Mouse (Mus musculus) B cell, adult 2 months (primary cell): Measurements from ENCODE around the gene Phykpl.

Source experiments
- DNase-seq, 2 experiments: peaks; one replicate each; pipeline ENCODE4 v3.0.0; 2022

Gene Phykpl

GRCm38 (mm10) chr11:51584431-51585248 lies at the start of gene Phykpl:
Phykpl (plus strand) TSS chr11:51584757.
- peak; percentile 97 for DNase-seq

GRCm38 (mm10) chr11:51538388-51538787 lies 46.2 kb upstream of the Phykpl start:
- DNase-seq: no peak

- peak in 1 of 2 experiments; percentile 14 for DNase-seq
Observed at GRCm38 (mm10) chr11:51538919-51539758, 45.4 kb upstream of the Phykpl start.

- peak; percentile 98 to 99 for DNase-seq
Observed at GRCm38 (mm10) chr11:51539759-51540282, 44.7 kb upstream of the Phykpl start.

- DNase-seq: no peak
Observed at GRCm38 (mm10) chr11:51542424-51542823, 42.1 kb upstream of the Phykpl start.

- no peak for DNase-seq
Observed at GRCm38 (mm10) chr11:51543487-51544050, 41.0 kb upstream of the Phykpl start.

- DNase-seq: no peak
Observed at GRCm38 (mm10) chr11:51544413-51544812, 40.1 kb upstream of the Phykpl start.

GRCm38 (mm10) chr11:51545811-51546210 lies 38.7 kb upstream of the Phykpl start:
- no peak for DNase-seq

GRCm38 (mm10) chr11:51551253-51551652 lies 33.3 kb upstream of the Phykpl start:
- peak; percentile 22 to 27 for DNase-seq

- no peak for DNase-seq
Observed at GRCm38 (mm10) chr11:51552091-51552490, 32.5 kb upstream of the Phykpl start.

- no peak for DNase-seq
Observed at GRCm38 (mm10) chr11:51554590-51554989, 30.0 kb upstream of the Phykpl start.

- no peak for DNase-seq
Observed at GRCm38 (mm10) chr11:51555066-51555465, 29.5 kb upstream of the Phykpl start.

- no peak for DNase-seq
Observed at GRCm38 (mm10) chr11:51563276-51563675, 21.3 kb upstream of the Phykpl start.

GRCm38 (mm10) chr11:51565062-51565461 lies 19.5 kb upstream of the Phykpl start:
- peak; percentile 43 to 48 for DNase-seq

GRCm38 (mm10) chr11:51565951-51566350 lies 18.6 kb upstream of the Phykpl start:
- DNase-seq: peak; percentile 41 to 46

- DNase-seq: no peak
Observed at GRCm38 (mm10) chr11:51568801-51569200, 15.8 kb upstream of the Phykpl start.

GRCm38 (mm10) chr11:51576454-51576853 lies 8.1 kb upstream of the Phykpl start:
- no peak for DNase-seq

- peak; percentile 66 to 74 for DNase-seq
Observed at GRCm38 (mm10) chr11:51577587-51577986, 7.0 kb upstream of the Phykpl start.

- DNase-seq: no peak
Observed at GRCm38 (mm10) chr11:51579024-51579423, 5.5 kb upstream of the Phykpl start.

- DNase-seq: peak; percentile 83 to 87
Observed at GRCm38 (mm10) chr11:51582713-51583112, 1.8 kb upstream of the Phykpl start.

- no peak for DNase-seq
Observed at GRCm38 (mm10) chr11:51584057-51584430, 513 bp upstream of the Phykpl start.

- no peak for DNase-seq
Observed at GRCm38 (mm10) chr11:51585608-51586252, 1.2 kb downstream of the Phykpl start.

GRCm38 (mm10) chr11:51586411-51586810 lies 1.9 kb downstream of the Phykpl start:
- DNase-seq: no peak
